Mouse (Mus musculus) ES-Bruce4 (cell line): ENCODE results near the gene Auts2.

Experiments used
- CTCF ChIP-seq: IDR thresholded peaks from one replicate; pipeline ENCODE4 v1.8.1; 2011; ENCODE audit warnings: low read depth, low read length
- EP300 ChIP-seq: IDR thresholded peaks from 2 replicates; pipeline ENCODE4 v1.6.1; 2011; ENCODE audit warnings: low read depth, low read length; ENCODE audit not compliant: insufficient read depth

DNA sequence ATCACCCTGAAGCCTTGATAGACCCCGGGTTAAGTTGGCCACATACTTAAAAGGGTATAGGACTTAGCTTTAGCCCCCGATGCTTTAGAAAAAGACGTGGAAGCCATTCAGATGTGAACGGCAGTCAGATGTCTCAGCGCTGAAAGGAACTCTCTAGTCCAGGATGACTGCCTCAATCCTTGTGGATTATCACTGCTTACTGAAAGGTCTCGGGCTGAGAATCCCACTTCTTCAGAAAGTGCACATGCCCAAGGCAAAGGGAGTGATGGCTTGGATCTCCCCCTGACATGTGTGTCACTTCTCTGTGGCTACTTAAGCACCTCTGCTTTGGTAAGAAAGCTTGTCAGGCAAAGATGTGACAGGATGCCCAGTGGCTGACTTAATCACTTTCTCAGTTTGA is 450.4 kb downstream of the Auts2 start:
- no peak for TF ChIP-seq EP300
- TF ChIP-seq CTCF, result no peak
